Mouse (Mus musculus): ENCODE measurements around the gene Borcs6.

DNA sequence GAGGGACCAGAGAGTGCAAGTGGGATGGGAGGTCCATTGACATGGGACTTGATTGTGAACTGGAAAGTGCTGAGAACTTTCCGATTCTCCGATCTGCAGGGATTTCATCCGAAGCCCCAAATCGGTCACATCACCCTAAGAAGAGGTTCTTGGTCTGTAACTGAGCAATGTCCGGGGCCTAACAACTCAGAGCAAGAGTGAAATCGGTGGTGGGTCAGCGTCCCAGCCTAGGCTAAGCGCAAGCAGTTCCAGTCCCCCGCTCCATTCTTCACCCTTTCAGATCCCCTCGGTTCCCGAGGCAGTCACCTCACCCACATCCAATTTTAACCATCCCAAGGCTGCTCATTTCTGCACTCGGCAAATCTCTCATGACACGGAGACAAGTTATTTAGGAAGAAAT, 10.6 kb downstream of the Borcs6 start:
- TF ChIP-seq CTCF (IDR thresholded peaks at IDR 0.05; ENCODE audit: extremely low read depth, insufficient read length, insufficient replicate concordance, low read depth, low read length) (no peak; the same call in 1 of the 2 replicates), POLR2A (IDR thresholded peaks at IDR 0.05; ENCODE audit: low read depth, low read length) (no peak)

Measured in small intestine, adult 2 months (tissue).